Mouse (Mus musculus) left cerebral cortex, adult 18-20 months (tissue): ENCODE measurements around the gene Apol8. TPM values are rescaled to one million over a fixed set of nuclear protein-coding genes. Genes with fewer than 3 reads are reported as not detected.
A peak's percentile ranks its signal among the peaks of the same experiment; 100 is the strongest.

Experiments used
- DNase-seq, 2 experiments: peaks; one replicate each; pipeline ENCODE4 v3.0.0; 2021 to 2022; ENCODE audit warnings: low spot score in 2 of 2, mixed read lengths in 1 of 2
- total RNA-seq, 2 experiments: library from RNA; stranded (reverse); gene quantifications; 2 replicates each; pipeline ENCODE4 v1.2.3; 2021

Apol8 gene
- total RNA-seq, 2 experiments from 2014 or later = 7.9 to 9.2 TPM

- DNase-seq = no peak
These were observed 31.6 kb upstream of the Apol8 start for GRCm38 (mm10) chr15:77788356-77788755.

GRCm38 (mm10) chr15:77785807-77786206, 29.0 kb upstream of the Apol8 start:
- DNase-seq = no peak

GRCm38 (mm10) chr15:77784039-77784824, 27.4 kb upstream of the Apol8 start:
- DNase-seq = peak; percentile 74 to 87

GRCm38 (mm10) chr15:77782449-77783014, 25.7 kb upstream of the Apol8 start:
- peak in 1 of 2 experiments; percentile 59 for DNase-seq

GRCm38 (mm10) chr15:77775186-77775963, 18.6 kb upstream of the Apol8 start:
- DNase-seq = peak; percentile 74 to 89

GRCm38 (mm10) chr15:77774303-77774702, 17.5 kb upstream of the Apol8 start:
- DNase-seq = no peak

GRCm38 (mm10) chr15:77773099-77773915, 16.5 kb upstream of the Apol8 start:
- no peak for DNase-seq

GRCm38 (mm10) chr15:77770942-77771341, 14.1 kb upstream of the Apol8 start:
- DNase-seq = no peak

- no peak for DNase-seq
These were observed 13.5 kb upstream of the Apol8 start for GRCm38 (mm10) chr15:77770341-77770740.

GRCm38 (mm10) chr15:77766981-77767380, 10.2 kb upstream of the Apol8 start:
- no peak for DNase-seq

- DNase-seq = no peak
These were observed 8.8 kb upstream of the Apol8 start for GRCm38 (mm10) chr15:77765484-77766093.

GRCm38 (mm10) chr15:77764391-77765006, 7.7 kb upstream of the Apol8 start:
- DNase-seq = no peak

- DNase-seq = no peak
These were observed 6.9 kb upstream of the Apol8 start for GRCm38 (mm10) chr15:77763702-77764101.

- no peak for DNase-seq
These were observed 6.2 kb upstream of the Apol8 start for GRCm38 (mm10) chr15:77763050-77763449.

GRCm38 (mm10) chr15:77761561-77762380, 5.0 kb upstream of the Apol8 start:
- no peak for DNase-seq

- DNase-seq = no peak
These were observed 4.3 kb upstream of the Apol8 start for GRCm38 (mm10) chr15:77761083-77761482.

- no peak for DNase-seq
These were observed 3.2 kb upstream of the Apol8 start for GRCm38 (mm10) chr15:77760037-77760436.

- no peak for DNase-seq
These were observed 903 bp upstream of the Apol8 start for GRCm38 (mm10) chr15:77757586-77758226.

- DNase-seq = no peak
These were observed 722 bp downstream of the Apol8 start for GRCm38 (mm10) chr15:77756081-77756480.
